Mouse (Mus musculus) c-Kit-positive CD71-negative TER-119-negative erythroid progenitor cells, embryonic 14.5 days (primary cell): ENCODE results near the gene Calhm3.

Experiments used
- DNase-seq: peaks from one replicate; pipeline ENCODE4 v3.0.0-alpha.2; 2013; ENCODE audit warnings: low read depth

Calhm3 gene

GRCm38 (mm10) chr19:47157664-47158063 lies at the start of gene Calhm3:
Calhm3 (minus strand) TSS chr19:47157764.
- no peak for DNase-seq

GRCm38 (mm10) chr19:47206126-47206525 lies 48.6 kb upstream of the Calhm3 start:
- DNase-seq, result no peak

- DNase-seq, result no peak
Measured at GRCm38 (mm10) chr19:47204653-47205052, 47.1 kb upstream of the Calhm3 start.

GRCm38 (mm10) chr19:47203042-47203441 lies 45.5 kb upstream of the Calhm3 start:
- DNase-seq, result no peak

GRCm38 (mm10) chr19:47202429-47202828 lies 44.9 kb upstream of the Calhm3 start:
- DNase-seq, result no peak

GRCm38 (mm10) chr19:47201972-47202371 lies 44.4 kb upstream of the Calhm3 start:
- DNase-seq, result no peak

GRCm38 (mm10) chr19:47198671-47199350 lies 41.2 kb upstream of the Calhm3 start:
- no peak for DNase-seq

- DNase-seq, result no peak
Measured at GRCm38 (mm10) chr19:47192158-47192557, 34.6 kb upstream of the Calhm3 start.

- no peak for DNase-seq
Measured at GRCm38 (mm10) chr19:47188515-47189128, 31.1 kb upstream of the Calhm3 start.

GRCm38 (mm10) chr19:47186514-47187275 lies 29.1 kb upstream of the Calhm3 start:
- DNase-seq, result no peak

- no peak for DNase-seq
Measured at GRCm38 (mm10) chr19:47184736-47185135, 27.2 kb upstream of the Calhm3 start.

- DNase-seq, result no peak
Measured at GRCm38 (mm10) chr19:47184221-47184620, 26.7 kb upstream of the Calhm3 start.

- DNase-seq, result no peak
Measured at GRCm38 (mm10) chr19:47180011-47180410, 22.4 kb upstream of the Calhm3 start.

GRCm38 (mm10) chr19:47179272-47179809 lies 21.8 kb upstream of the Calhm3 start:
- no peak for DNase-seq

GRCm38 (mm10) chr19:47178431-47179271 lies 21.1 kb upstream of the Calhm3 start, which contains the start of gene Neurl1a:
Neurl1a (plus strand) TSS chr19:47178820.
- no peak for DNase-seq

- no peak for DNase-seq
Measured at GRCm38 (mm10) chr19:47178001-47178400, 20.4 kb upstream of the Calhm3 start.

- DNase-seq, result no peak
Measured at GRCm38 (mm10) chr19:47176916-47177505, 19.4 kb upstream of the Calhm3 start.

- DNase-seq, result no peak
Measured at GRCm38 (mm10) chr19:47175472-47175871, 17.9 kb upstream of the Calhm3 start.

- DNase-seq, result no peak
Measured at GRCm38 (mm10) chr19:47174515-47174914, 17.0 kb upstream of the Calhm3 start.

GRCm38 (mm10) chr19:47168793-47169412 lies 11.3 kb upstream of the Calhm3 start:
- DNase-seq, result peak; percentile 74

GRCm38 (mm10) chr19:47168223-47168622 lies 10.7 kb upstream of the Calhm3 start:
- DNase-seq, result peak; percentile 56
